Mouse (Mus musculus): ENCODE measurements around the gene Wbp2. TPM values are rescaled to one million over a fixed set of nuclear protein-coding genes. Genes with fewer than 3 reads are reported as not detected.

Wbp2 gene
- 192 TPM for total RNA-seq (2023)

GRCm38 (mm10) chr11:116086258-116087193 is at the start of gene Wbp2:
Gene Wbp2, minus strand, starts transcription at chr11:116086995.

DNA sequence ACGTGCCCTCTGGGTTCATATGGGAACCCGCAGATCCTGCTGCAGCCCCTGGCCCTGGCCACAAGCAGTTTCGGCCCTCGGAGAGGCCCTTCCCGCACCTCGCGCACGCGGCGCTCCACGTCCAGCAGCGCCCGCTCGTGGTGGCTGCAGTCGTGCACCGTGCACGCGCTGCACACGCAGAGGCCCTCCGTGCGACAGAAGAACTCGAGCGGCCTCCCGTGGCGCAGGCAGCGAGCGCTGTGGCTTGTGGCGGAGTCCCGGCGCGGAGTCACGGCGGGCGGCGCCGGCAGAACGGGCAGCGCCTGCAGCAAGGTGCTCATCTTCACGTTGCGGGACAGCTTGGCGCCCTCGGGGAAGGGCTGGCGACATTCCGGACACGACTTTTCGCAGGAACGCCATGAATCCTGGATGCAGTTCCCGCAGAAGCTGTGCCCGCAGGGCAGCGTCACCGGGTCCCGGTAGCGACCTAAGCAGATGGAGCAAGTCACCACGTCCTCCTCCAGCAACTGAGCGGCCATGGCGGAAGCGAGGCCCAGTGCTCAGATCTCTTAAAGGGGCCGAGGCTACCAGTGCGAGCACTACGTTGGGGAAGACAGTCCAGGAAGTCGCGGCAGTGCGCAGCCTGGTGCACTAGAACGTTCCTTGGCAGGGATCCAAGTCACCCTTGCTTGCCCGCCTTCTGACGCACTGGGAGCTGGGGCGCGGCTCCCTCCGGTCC is 43.9 kb upstream of the Wbp2 start, which contains the start of gene Trim65:
Gene Trim65 (minus strand): TSS at position 641 of the 718 bp plus-strand sequence.

GRCm38 (mm10) chr11:116127156-116127980 is 40.6 kb upstream of the Wbp2 start, which contains the start of gene Trim47:
Gene Trim47, minus strand, starts transcription at chr11:116127210.

GRCm38 (mm10) chr11:116077446-116078204 is 9.2 kb downstream of the Wbp2 start, which contains the start of gene Unc13d:
Gene Unc13d, minus strand, starts transcription at chr11:116077961.

DNA sequence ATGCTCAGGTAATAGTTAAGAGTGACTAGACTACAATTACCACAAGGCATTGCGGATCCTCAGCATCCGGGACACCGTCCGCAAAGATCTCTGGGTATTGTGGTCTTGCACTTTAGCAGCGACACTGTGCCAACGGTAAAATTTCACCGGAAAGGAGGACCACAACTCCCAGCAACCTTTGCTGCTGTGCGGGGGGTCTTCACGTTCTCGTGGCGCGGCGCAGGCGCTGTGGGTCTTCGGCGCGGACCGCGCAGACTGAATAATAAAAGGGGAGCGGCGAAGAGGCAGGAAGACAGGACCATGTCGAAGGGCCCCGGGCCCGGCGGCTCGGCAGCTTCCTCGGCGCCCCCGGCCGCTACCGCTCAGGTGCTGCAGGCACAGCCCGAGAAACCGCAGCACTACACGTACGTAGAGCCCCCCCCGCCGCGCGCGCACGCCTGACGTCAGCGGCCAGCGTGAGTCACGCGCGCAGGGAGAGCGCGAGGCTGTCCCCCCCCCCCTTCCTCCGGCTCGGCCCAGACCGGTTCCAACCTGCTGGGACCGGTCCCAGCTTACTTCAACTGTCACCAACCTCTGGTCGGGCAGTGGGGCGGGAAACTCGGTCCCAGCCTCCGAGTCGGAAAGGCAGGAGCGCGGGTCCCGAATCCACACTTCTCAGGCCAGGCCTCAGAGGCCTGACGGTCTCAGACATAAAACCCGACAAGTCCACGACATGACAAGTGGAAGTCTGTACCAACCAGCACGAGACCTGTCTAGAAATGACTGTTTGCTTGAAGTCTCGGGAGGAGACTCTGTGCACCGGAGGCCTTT is 56.5 kb downstream of the Wbp2 start, which contains the start of gene Unk:
Gene Unk (plus strand): TSS at position 235 of the 810 bp plus-strand sequence.

Other genes starting within 250 kb of the Wbp2 start
- gene Myo15b, start 228.6 kb downstream of the Wbp2 start, total RNA-seq (2023) = not detected
- gene Smim5, start 187.0 kb downstream of the Wbp2 start, total RNA-seq (2023) = not detected
- not detected for gene Smim6, start 175.0 kb downstream of the Wbp2 start, total RNA-seq (2023)
- 56.8 TPM for gene Sap30bp, start 153.7 kb downstream of the Wbp2 start, total RNA-seq (2023)
- gene Recql5, start 153.5 kb downstream of the Wbp2 start, total RNA-seq (2023) = 18.0 TPM
- gene Itgb4, start 112.3 kb downstream of the Wbp2 start, total RNA-seq (2023) = not detected
- gene Galk1, start 74.3 kb downstream of the Wbp2 start, total RNA-seq (2023) = 12.6 TPM
- 1,542 TPM for gene H3f3b, start 59.0 kb downstream of the Wbp2 start, total RNA-seq (2023)
- gene Unk, start 56.7 kb downstream of the Wbp2 start, total RNA-seq (2023) = 62.9 TPM
- 71.6 TPM for gene Unc13d, start 9.0 kb downstream of the Wbp2 start, total RNA-seq (2023)
- 0.73 TPM for gene Trim47, start 40.2 kb upstream of the Wbp2 start, total RNA-seq (2023)
- 30.5 TPM for gene Trim65, start 44.1 kb upstream of the Wbp2 start, total RNA-seq (2023)
- gene Mrpl38, start 51.9 kb upstream of the Wbp2 start, total RNA-seq (2023) = 49.6 TPM
- gene Fbf1, start 81.2 kb upstream of the Wbp2 start, total RNA-seq (2023) = 19.2 TPM
- gene Ten1, start 111.9 kb upstream of the Wbp2 start, total RNA-seq (2023) = 31.4 TPM
- gene Acox1, start 112.0 kb upstream of the Wbp2 start, total RNA-seq (2023) = 40.6 TPM
- 0.35 TPM for gene Evpl, start 151.1 kb upstream of the Wbp2 start, total RNA-seq (2023)
- gene Srp68, start 187.2 kb upstream of the Wbp2 start, total RNA-seq (2023) = 63.1 TPM
- gene Galr2, start 193.9 kb upstream of the Wbp2 start, total RNA-seq (2023) = not detected
- gene Exoc7, start 220.2 kb upstream of the Wbp2 start, total RNA-seq (2023) = 46.1 TPM
- gene Foxj1, start 248.4 kb upstream of the Wbp2 start, total RNA-seq (2023) = 0.29 TPM